Mouse (Mus musculus) cerebellum, adult 2 months (tissue): Measurements from ENCODE around the gene Nudt22. TPM values are rescaled to one million over a fixed set of nuclear protein-coding genes. Genes with fewer than 3 reads are reported as not detected.

Experiments
- DNase-seq, 2 experiments: peaks; one replicate each; pipeline ENCODE4 v3.0.0; 2021
- H3K27ac ChIP-seq: fragments of 200-500 bp; 2 replicates; pipeline ENCODE4 v1.5.1; 2012; ENCODE audit warnings: low read length, control low read depth, inconsistent platforms; ENCODE audit not compliant: insufficient read depth
- H3K27me3 ChIP-seq: fragments of 200-500 bp; 2 replicates; pipeline ENCODE4 v1.6.1; 2012; ENCODE audit warnings: inconsistent platforms, mild to moderate bottlenecking, low read length, moderate library complexity; ENCODE audit not compliant: control insufficient read depth, insufficient read depth
- H3K4me1 ChIP-seq: fragments of 200-500 bp; 2 replicates; pipeline ENCODE4 v1.6.1; 2011; ENCODE audit warnings: low read length; ENCODE audit not compliant: control insufficient read depth, insufficient read depth
- H3K4me3 ChIP-seq: fragments of 200-500 bp; replicated peaks from 2 replicates; pipeline ENCODE3; 2011; ENCODE audit warnings: mild to moderate bottlenecking, low read depth, low read length, control low read depth; ENCODE audit not compliant: insufficient read depth
- CTCF ChIP-seq: fragments of 200-500 bp; IDR thresholded peaks from 2 replicates; pipeline ENCODE4 v1.5.1; 2011; ENCODE audit warnings: low read depth, mild to moderate bottlenecking, control low read depth, low read length, moderate library complexity, borderline replicate concordance; ENCODE audit not compliant: insufficient read depth
- POLR2A ChIP-seq: fragments of 200-500 bp; IDR thresholded peaks from 2 replicates; pipeline ENCODE4 v1.6.1; 2011; ENCODE audit warnings: low read length, control low read depth, borderline replicate concordance; ENCODE audit not compliant: insufficient read depth
- WGBS: fragments of 180-500 bp; shearing (Covaris S2); methylation state at CpG from one replicate; pipeline ENCODE4 v1.1.7; 2018; 5-methylcytosine and 5-hydroxymethylcytosine counted together
- polyA plus RNA-seq: library from polyadenylated mRNA; depleted of rRNA; stranded (reverse); fragments of >200 nt; gene quantifications from 2 replicates; pipeline ENCODE4 v1.2.3, GENCODE M21; 2012

Nudt22 gene
- polyA plus RNA-seq, 1 experiment, result 43.5 TPM

DNA sequence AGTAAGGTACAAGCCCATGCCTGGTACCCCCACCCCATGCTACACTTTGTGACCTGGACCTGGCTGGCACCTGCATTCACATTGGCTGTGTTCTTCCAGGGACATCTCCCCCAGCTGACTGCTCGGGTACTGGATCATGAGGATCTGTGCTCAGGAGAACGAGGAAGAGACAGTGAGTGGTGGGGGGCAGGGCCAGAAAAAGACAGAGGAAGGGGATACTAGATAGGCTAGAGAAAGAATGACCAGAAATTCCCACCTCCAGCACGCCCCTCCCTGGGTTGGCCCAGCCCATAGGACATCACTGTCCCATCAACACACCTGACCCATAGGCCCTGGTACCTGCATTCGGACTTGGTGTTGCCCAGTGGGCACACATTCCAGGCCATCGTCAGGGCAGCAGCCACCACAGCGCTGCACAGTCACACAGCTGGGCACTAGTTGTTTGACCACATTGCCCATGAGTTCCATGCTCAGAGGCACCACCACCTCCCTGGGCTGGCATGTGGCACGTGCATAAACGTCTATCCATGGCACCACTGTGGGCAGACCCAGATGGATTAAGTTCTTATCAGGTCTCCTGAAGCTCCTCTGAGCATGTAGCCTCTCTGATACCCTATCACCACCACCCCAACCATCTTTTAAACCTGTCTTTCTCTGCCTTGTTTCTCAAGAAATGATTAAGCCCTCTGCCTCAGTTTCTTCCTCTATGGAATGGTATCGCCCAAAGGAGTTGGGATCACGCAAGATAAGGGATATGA, 9.8 kb downstream of the Nudt22 start:
- WGBS, result 76% methylated on average over 10 of the region's 10 CpGs
- Histone ChIP-seq H3K27me3 (no peaks in the 10 kb centered on the region), H3K27ac (no peak overlapping the region), H3K4me3 (no peak overlapping the region), H3K4me1 (peaks cover 6% of the 10 kb centered on the region)
- no peak for TF ChIP-seq CTCF
- no peak for TF ChIP-seq POLR2A
- peak in 1 of 2 experiments; percentile 28 for DNase-seq

DNA sequence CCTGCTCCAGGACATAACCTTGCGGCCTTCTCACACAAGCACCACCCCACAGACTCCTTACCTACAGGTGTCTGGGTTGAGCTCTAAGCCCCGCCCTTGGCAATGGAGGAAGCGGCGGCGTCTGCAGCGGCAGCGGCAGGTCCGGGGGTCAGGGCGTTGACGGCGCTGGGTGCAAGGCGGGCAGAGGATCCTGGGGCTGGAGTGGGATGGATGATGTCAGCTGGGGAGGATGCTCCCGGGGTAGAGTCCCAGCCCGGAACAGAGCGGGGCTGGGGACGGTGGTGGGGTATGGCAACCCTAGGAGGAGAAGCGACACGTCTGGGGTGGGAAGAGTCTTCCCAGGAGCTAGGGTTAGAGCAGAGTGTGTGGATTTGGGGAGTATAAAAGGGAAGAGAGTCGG, 10.6 kb downstream of the Nudt22 start:
- 87% methylated on average over 19 of the region's 19 CpGs for WGBS
- DNase-seq, result peak in 1 of 2 experiments; percentile 26
- no peak overlapping the region for H3K4me3 ChIP-seq
- no peak overlapping the region for H3K27ac ChIP-seq
- peaks cover 6% of the 10 kb centered on the region for H3K4me1 ChIP-seq
- H3K27me3 ChIP-seq, result no peaks in the 10 kb centered on the region
- TF ChIP-seq POLR2A (no peak), CTCF (no peak)

DNA sequence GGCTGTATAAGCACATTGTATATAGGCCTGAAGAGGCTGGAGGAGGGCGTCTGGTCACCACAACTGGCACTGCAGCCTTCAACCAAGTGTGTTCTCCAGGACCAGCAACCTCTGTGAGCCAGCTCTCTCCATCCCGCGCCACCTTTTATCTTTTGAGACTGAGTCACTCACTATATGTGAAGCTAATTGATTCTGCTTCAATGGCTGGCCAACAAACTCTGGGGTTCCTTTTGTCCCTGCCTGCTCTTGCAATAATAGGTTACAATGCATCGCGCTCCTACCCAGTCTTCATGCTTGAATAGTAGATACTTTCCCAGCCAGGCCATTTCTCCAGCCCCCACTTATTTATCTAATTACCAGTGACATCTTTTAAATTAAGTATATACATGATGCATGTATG, 12.3 kb downstream of the Nudt22 start:
- Histone ChIP-seq H3K4me1 (peaks cover 10% of the 10 kb centered on the region), H3K27ac (no peak overlapping the region), H3K27me3 (no peaks in the 10 kb centered on the region), H3K4me3 (no peak overlapping the region)
- 47% methylated on average over 5 of the region's 5 CpGs for WGBS
- no peak for DNase-seq
- TF ChIP-seq CTCF (no peak), POLR2A (no peak)

DNA sequence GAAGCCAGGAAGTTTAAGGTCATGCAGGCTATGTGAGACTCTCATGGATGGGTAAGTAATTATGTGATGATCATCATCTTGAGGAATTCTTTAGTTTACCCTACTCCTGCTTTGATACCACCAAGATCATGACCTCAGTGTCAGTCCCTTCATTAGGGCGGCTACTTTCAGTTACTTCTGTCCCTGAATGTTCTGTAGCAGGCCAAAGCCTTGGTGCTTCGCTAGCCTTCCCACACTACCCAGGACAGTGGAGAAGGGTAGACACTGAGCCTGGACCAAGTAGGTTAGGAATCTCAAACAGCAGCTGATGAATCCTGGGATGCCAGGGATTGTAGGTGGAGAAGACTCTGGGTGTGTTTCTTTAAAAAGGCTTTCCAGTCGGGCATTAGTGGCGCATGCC, 14.5 kb downstream of the Nudt22 start:
- WGBS, result 89% methylated on average over 4 of the region's 4 CpGs
- H3K27ac ChIP-seq, result no peak overlapping the region
- no peak for TF ChIP-seq POLR2A
- no peak for TF ChIP-seq CTCF
- no peak for DNase-seq
- H3K4me3 ChIP-seq, result no peak overlapping the region
- peaks cover 12% of the 10 kb centered on the region for H3K4me1 ChIP-seq
- H3K27me3 ChIP-seq, result no peaks in the 10 kb centered on the region

DNA sequence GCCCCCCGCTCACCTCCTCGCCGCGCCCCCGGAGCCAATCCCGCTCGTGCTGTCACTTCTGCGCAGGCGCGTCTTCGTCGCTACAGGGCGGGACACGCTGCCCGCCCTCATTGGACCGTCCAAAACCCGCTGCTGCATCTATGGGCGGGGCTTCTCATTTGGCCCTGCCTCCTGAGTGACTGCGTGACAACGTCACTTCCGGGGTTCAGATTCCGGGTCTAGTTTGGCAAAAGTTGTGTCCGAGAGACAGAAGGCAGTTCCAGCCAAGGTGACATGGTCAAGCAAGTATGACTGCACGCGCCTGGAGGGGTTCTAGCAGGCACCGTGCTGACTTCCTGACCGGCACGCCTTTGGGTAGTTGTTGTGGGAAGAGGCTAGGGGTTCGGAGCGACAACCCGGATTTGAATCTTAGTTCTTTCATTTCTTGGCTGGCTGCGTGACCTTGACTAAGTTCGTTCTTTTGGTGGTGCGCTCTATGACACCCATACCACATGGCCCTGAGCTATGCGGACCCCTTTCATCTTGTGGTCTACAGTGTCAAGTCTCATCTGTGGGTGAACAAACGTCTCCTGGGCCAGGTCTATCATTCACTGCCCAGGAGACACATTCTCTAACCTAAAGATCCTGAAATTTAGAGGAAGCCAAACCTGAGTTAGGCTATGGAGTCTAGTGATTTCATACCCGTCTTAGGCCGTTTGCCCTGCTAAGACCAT, 15.4 kb downstream of the Nudt22 start, which contains the start of gene Fkbp2:
Gene Fkbp2 (minus strand): TSS at position 121 of the 713 bp plus-strand sequence.
- DNase-seq, result peak; percentile 99 to 100
- Histone ChIP-seq H3K4me1 (peaks cover 8% of the 10 kb centered on the region; the same call in 1 of the 2 replicates), H3K4me3 (peak within 1 kb of the TSS; percentile 92), H3K27me3 (no peaks in the 10 kb centered on the region), H3K27ac (peak within 1 kb of the TSS; percentile 68)
- peak; percentile 96 for TF ChIP-seq POLR2A
- TF ChIP-seq CTCF, result no peak
- WGBS, result 2% methylated on average over 38 of the region's 38 CpGs

DNA sequence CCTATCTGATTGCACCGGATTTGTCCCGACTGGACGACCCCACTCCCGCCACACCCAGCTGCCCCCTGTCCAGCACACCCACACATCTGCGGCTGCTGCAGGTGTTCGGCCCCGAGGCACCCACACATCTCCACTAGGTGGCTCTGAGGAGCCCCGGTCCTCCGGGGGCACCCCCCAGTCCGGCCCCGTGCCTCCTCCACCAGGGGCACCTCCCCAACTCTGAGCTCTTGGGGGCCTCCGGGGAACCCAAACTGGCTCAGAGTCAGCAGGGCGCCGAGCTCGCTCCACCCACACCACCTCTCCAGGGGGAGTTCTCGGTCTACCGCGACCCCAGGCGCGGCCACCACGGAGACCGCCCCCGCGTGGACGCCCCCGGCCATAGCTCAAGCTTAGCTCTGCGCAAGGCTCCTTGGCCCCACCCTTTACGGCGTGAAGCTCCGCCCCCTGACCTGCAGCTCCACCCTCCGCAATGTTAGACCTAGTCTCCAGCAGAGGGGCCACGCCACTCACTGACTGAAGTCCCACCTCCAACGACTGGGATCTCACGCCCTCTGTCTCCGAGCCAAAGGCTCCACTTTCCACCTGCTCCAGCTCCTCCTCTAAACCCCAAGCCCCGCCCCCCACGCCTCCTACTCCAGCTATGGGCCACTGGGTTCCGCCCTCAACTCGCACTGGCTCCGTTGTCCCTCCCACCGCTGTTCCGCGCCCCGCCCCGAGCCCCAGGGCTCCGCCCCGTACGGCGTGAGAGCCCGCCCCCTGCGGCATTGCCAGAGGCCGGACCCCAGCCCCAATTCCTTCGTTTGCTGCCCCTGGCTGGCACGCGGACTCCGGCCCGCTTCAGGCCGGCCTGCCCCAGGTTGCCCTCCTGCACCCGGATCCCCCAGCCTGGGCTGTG, 16.2 kb downstream of the Nudt22 start:
- peak overlapping the region; percentile 68; the same call in 1 of the 2 replicates for H3K27ac ChIP-seq
- no peaks in the 10 kb centered on the region for H3K27me3 ChIP-seq
- peaks cover 8% of the 10 kb centered on the region; the same call in 1 of the 2 replicates for H3K4me1 ChIP-seq
- 1% methylated on average over 59 of the region's 59 CpGs for WGBS
- peak overlapping the region; percentile 59 for H3K4me3 ChIP-seq
- peak; percentile 99 for DNase-seq
- TF ChIP-seq POLR2A, result no peak
- peak; percentile 59 for TF ChIP-seq CTCF

DNA sequence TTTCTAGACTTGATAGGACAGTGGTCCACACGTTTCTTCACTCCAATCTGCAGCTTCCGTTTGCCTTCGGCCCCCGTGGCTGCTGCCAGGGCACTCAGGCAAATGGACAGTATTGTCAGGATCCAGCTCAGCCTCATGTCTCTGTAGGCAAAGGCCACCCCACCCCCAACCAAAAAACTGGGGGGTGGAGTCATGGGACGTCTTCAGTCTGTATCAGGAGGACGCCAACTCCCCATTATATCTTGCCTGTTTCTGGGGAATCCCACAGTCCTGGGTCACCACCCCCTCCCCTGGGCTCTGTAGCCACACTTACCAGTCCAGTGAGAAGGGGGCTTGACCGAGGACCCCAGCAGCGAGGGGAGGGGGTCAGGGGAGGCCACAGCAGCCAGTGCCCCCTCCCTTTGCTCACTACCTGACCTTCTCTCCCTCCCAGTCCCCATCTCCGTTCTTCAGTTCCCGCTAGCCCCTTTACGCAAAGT, 16.9 kb downstream of the Nudt22 start:
- Histone ChIP-seq H3K4me1 (peaks cover 8% of the 10 kb centered on the region; the same call in 1 of the 2 replicates), H3K27me3 (no peaks in the 10 kb centered on the region), H3K27ac (no peak overlapping the region), H3K4me3 (peak overlapping the region; percentile 59)
- 4% methylated on average over 11 of the region's 11 CpGs for WGBS
- peak; percentile 59 to 65 for DNase-seq
- no peak for TF ChIP-seq CTCF
- no peak for TF ChIP-seq POLR2A
